Mouse (Mus musculus) heart, adult 2 months (tissue): ENCODE measurements around the gene Rpl23. TPM values are rescaled to one million over a fixed set of nuclear protein-coding genes. Genes with fewer than 3 reads are reported as not detected.

Experiments
- DNase-seq, 2 experiments: peaks; one replicate each; pipeline ENCODE4 v3.0.0; 2021
- H3K27ac ChIP-seq: fragments of 200-600 bp; 2 replicates; pipeline ENCODE4 v1.8.1; 2022
- H3K27me3 ChIP-seq: fragments of 200-500 bp; 2 replicates; pipeline ENCODE4 v1.6.1; 2012; ENCODE audit warnings: mild to moderate bottlenecking, low read length, inconsistent platforms, mixed read lengths; ENCODE audit not compliant: control insufficient read depth, insufficient read depth
- H3K36me3 ChIP-seq: fragments of 200-500 bp; 2 replicates; pipeline ENCODE4 v1.6.1; 2012; ENCODE audit warnings: low read length, inconsistent platforms; ENCODE audit not compliant: control insufficient read depth, insufficient read depth
- H3K4me1 ChIP-seq: fragments of 200-500 bp; 2 replicates; pipeline ENCODE4 v1.6.1; 2011; ENCODE audit warnings: low read length; ENCODE audit not compliant: control insufficient read depth, insufficient read depth
- H3K4me3 ChIP-seq: fragments of 200-600 bp; 2 replicates; pipeline ENCODE4 v1.8.1; 2022
- H3K79me2 ChIP-seq: fragments of 200-500 bp; replicated peaks from 2 replicates; pipeline ENCODE4 v1.6.1; 2012; ENCODE audit warnings: mild to moderate bottlenecking, inconsistent platforms, low read length, moderate library complexity, mixed read lengths; ENCODE audit not compliant: control insufficient read depth, insufficient read depth
- H3K9ac ChIP-seq: fragments of 200-500 bp; 2 replicates; pipeline ENCODE4 v1.6.1; 2012; ENCODE audit warnings: low read depth, mild to moderate bottlenecking, control low read depth, inconsistent platforms, low read length, mixed read lengths
- CTCF ChIP-seq: fragments of 200-600 bp; IDR thresholded peaks from 2 replicates; pipeline ENCODE4 v1.8.1; 2022; ENCODE audit warnings: antibody characterized with exemption, mild to moderate bottlenecking, moderate library complexity
- EP300 ChIP-seq: fragments of 200-500 bp; IDR thresholded peaks from 2 replicates; pipeline ENCODE4 v1.6.1; 2011; ENCODE audit warnings: low read depth, low read length, control low read depth; ENCODE audit not compliant: insufficient read depth
- POLR2A ChIP-seq: fragments of 200-500 bp; IDR thresholded peaks from 2 replicates; pipeline ENCODE4 v1.6.1; 2011; ENCODE audit warnings: mild to moderate bottlenecking, low read depth, low read length, control low read depth; ENCODE audit not compliant: insufficient read depth
- WGBS: fragments of 180-500 bp; shearing (Covaris S2); methylation state at CpG from one replicate; pipeline ENCODE4 v1.1.7; 2018; 5-methylcytosine and 5-hydroxymethylcytosine counted together
- intact Hi-C: fragments of 180-260 bp; cut with DNase I; formaldehyde crosslinking; loops from one replicate; pipeline ENCODE4 v1.15.1; 2025
- polyA plus RNA-seq: library from polyadenylated mRNA; depleted of rRNA; stranded (reverse); fragments of >200 nt; gene quantifications from 2 replicates; pipeline ENCODE4 v1.2.3, GENCODE M21; 2012
- total RNA-seq, 2 experiments: library from RNA; stranded (reverse); gene quantifications; 2 replicates each; pipeline ENCODE4 v1.2.3; 2021

Rpl23 gene
- total and polyA plus RNA-seq, 3 experiments = 103 to 574 (median 509) TPM

DNA sequence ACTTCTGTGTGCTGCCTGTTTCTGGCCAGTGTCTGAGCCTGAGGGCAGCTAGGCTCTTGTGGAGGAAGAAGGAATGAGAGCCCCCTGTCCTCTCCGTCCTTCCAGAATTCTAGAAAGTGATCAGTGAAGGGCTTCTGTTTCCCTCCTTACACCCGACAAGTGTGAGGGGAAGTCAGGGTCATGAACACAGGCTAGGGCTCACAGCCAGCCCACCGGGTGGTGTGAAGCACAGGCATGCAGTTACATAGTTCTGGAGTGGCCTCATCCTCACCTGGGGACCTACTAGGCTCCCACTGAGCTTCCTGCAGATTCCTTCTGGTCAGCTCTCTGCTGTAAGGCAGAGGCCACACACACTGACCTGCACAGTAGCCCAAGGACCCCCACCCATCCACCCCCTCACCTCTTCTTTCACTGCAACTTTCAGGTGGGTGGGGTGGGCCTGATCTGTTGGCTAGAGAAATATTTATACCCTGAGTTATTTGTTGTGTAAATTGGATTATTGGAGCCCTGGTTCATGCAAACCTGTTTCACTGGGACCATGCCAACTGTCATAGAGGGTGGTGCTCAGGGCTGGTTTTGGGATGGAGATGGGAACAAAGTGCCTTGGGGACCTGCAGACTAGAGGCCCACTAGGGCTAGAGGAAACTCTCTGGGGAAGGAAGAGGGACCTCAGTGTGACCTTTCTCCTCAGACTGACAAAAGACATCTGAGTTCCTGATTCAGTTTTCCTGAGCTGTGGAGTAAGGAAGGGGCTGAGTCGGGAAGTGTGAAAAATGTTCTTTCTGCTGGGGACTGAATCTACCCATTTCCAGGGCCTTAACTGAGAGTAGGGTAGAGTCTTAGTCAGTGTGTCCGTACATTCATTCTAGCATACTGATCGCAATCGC is 27.2 kb upstream of the Rpl23 start:
- Histone ChIP-seq H3K27ac (peak overlapping the region; percentile 70), H3K4me3 (no peak overlapping the region), H3K36me3 (peaks cover 29% of the 10 kb centered on the region), H3K9ac (no peak overlapping the region), H3K27me3 (no peaks in the 10 kb centered on the region), H3K79me2 (peaks cover 2% of the 10 kb centered on the region), H3K4me1 (peaks cover 62% of the 10 kb centered on the region)
- WGBS = 34% methylated on average over 7 of the region's 7 CpGs
- TF ChIP-seq CTCF = no peak
- no peak for TF ChIP-seq POLR2A
- TF ChIP-seq EP300 = no peak
- peak in 1 of 2 experiments; percentile 34 for DNase-seq
- intact Hi-C loops = no loop called here

DNA sequence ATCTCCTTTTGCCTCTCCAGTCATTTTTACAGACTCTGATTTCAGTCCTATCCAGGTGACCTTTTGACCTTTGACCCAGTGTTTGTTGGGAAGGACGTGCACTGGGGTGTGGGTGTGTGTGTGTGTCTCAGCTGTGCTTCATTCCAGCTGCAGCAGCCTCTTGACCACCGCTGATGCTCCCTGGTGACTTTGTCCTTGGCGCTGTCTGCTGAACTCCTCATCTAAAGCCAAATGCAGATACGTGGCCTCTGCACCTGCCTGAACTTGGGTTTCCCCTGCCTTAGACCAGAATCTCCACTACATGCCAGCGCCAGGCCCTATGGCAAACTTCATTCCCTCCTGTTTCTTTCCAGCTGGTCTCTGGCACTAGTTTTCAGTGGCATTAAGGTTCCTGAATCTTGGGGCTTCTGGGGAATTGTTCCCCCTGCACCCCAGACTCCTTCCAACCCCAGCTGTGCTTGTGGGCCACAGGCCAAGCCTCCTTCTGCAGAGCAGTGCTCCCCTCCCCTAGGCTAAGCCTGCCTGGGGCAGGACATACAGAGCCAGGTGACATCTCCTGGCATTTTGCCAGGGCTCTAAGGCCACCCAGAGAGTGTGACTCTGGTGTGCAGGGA is 26.5 kb upstream of the Rpl23 start:
- H3K36me3 ChIP-seq = peaks cover 31% of the 10 kb centered on the region
- peaks cover 2% of the 10 kb centered on the region for H3K79me2 ChIP-seq
- no peaks in the 10 kb centered on the region for H3K27me3 ChIP-seq
- H3K4me1 ChIP-seq = peaks cover 64% of the 10 kb centered on the region
- no peak overlapping the region for H3K4me3 ChIP-seq
- intact Hi-C loops = no loop called here
- H3K9ac ChIP-seq = peak overlapping the region; percentile 2; the same call in 1 of the 2 replicates
- WGBS = 27% methylated on average over 5 of the region's 5 CpGs
- peak in 1 of 2 experiments; percentile 52 for DNase-seq
- H3K27ac ChIP-seq = peak overlapping the region; percentile 70
- TF ChIP-seq EP300 (no peak), CTCF (no peak), POLR2A (no peak)

DNA sequence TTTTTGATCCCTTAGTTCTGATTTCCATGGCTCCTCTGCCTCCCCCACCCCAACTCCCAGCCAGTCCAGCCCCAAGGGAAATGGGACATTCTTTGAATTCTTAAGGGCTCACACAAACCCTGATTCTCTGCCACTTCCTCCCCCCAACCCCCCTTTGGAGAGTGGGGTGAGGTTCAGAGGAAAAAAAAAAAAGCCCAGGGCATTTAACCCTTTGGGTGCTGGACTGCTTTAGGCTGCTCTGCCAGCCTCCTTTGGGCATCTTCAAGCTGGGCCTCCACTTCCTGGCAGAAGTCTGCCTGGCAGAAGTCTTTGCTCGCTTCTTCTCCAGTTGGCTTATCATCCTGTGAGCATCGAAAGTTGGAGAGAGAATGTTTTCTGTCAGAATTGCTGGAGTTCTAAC is 25.9 kb upstream of the Rpl23 start:
- intact Hi-C loops = no loop called here
- peak overlapping the region; percentile 70 for H3K27ac ChIP-seq
- DNase-seq = peak; percentile 62 to 73
- peaks cover 32% of the 10 kb centered on the region for H3K36me3 ChIP-seq
- peak; percentile 68; the same call in 1 of the 2 replicates for TF ChIP-seq EP300
- TF ChIP-seq CTCF = no peak
- 37% methylated on average over 2 of the region's 2 CpGs for WGBS
- H3K79me2 ChIP-seq = peaks cover 2% of the 10 kb centered on the region
- H3K9ac ChIP-seq = no peak overlapping the region
- H3K4me3 ChIP-seq = no peak overlapping the region; the same call in 1 of the 2 replicates
- peaks cover 61% of the 10 kb centered on the region for H3K4me1 ChIP-seq
- H3K27me3 ChIP-seq = no peaks in the 10 kb centered on the region

DNA sequence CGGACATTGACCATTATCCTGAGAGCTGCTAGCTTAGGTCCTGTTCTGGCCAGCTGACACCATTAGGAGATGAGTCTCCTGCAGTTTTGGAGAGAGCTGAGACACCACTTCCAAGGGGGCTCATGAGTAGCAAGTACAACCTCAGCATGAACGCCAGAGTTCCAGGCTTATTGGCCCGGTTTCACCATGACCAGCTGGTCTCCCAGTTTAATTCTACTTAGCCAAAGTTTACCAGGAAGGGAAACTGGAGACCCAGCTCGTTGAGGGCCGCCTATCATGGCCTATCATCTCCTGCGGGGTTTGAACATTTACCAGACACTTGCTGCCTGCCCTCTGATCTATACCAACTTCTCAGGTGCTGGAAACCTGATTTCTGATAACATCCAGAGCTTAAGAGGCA is 25.4 kb upstream of the Rpl23 start:
- Histone ChIP-seq H3K27ac (peak overlapping the region; percentile 70), H3K4me1 (peaks cover 59% of the 10 kb centered on the region), H3K36me3 (peaks cover 33% of the 10 kb centered on the region), H3K27me3 (no peaks in the 10 kb centered on the region), H3K9ac (no peak overlapping the region), H3K4me3 (no peak overlapping the region), H3K79me2 (peaks cover 2% of the 10 kb centered on the region)
- TF ChIP-seq EP300 (no peak), POLR2A (no peak), CTCF (no peak)
- intact Hi-C loops = loop anchor here (2.0 kb wide), 1 partner anchor 13 kb away; no protein-coding TSS in a partner anchor
- WGBS = 30% methylated on average over 6 of the region's 6 CpGs
- peak in 1 of 2 experiments; percentile 70 for DNase-seq

DNA sequence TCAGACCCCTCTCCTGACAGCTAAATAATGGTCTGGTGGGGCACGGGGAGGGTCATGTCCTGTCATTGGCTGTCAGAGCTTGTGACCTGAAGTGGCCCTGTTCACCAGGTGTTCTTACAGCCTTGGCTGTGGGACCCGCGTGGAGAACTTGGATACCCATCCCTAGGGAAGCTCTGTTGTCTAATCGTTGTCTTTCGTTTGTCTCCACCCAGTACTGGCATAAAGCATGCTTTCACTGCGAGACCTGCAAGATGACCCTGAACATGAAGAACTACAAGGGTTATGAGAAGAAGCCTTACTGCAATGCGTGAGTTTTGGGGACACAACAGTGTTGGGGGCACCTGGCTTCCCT is 24.4 kb upstream of the Rpl23 start:
- no peaks in the 10 kb centered on the region for H3K27me3 ChIP-seq
- peaks cover 33% of the 10 kb centered on the region for H3K36me3 ChIP-seq
- H3K4me1 ChIP-seq = peaks cover 61% of the 10 kb centered on the region
- no peak overlapping the region for H3K9ac ChIP-seq
- H3K4me3 ChIP-seq = no peak overlapping the region
- TF ChIP-seq POLR2A (no peak), EP300 (no peak), CTCF (no peak)
- H3K79me2 ChIP-seq = peaks cover 2% of the 10 kb centered on the region; the same call in 1 of the 2 replicates
- 55% methylated on average over 7 of the region's 7 CpGs for WGBS
- H3K27ac ChIP-seq = peak overlapping the region; percentile 79
- DNase-seq = peak in 1 of 2 experiments; percentile 24
- intact Hi-C loops = loop anchor here (2.0 kb wide), 1 partner anchor 14 kb away; no protein-coding TSS in a partner anchor
